Mouse (Mus musculus) limb, embryonic 14.5 days (tissue): ENCODE data around the gene Smg5. TPM values are rescaled to one million over a fixed set of nuclear protein-coding genes. Genes with fewer than 3 reads are reported as not detected.
A peak's percentile ranks its signal among the peaks of the same experiment; 100 is the strongest.

Experiments
- ATAC-seq: fragments of 200-750 bp; cut with Nextera tagmentation; 2 replicates; pipeline ENCODE4 v1.8.0; 2017; ENCODE audit warnings: low read depth, moderate number of reproducible peaks, moderate TSS enrichment; ENCODE audit not compliant: low FRiP score
- DNase-seq: peaks from one replicate; pipeline ENCODE4 v3.0.0-alpha.2; 2015; ENCODE audit warnings: low spot score
- H3K27ac ChIP-seq: fragments of 300-500 bp; sonication (generic); replicated peaks from 2 replicates; pipeline ENCODE4 v1.5.1; 2014; ENCODE audit warnings: low read depth, mild to moderate bottlenecking, low read length, moderate library complexity, mixed read lengths
- H3K27me3 ChIP-seq: fragments of 300-500 bp; sonication (generic); 2 replicates; pipeline ENCODE4 v1.6.1; 2014; ENCODE audit warnings: low read length, mixed read lengths; ENCODE audit not compliant: control insufficient read depth, insufficient read depth
- H3K36me3 ChIP-seq: fragments of 300-500 bp; sonication (generic); 2 replicates; pipeline ENCODE4 v1.6.1; 2014; ENCODE audit warnings: mild to moderate bottlenecking, low read length, moderate library complexity, mixed read lengths; ENCODE audit not compliant: control insufficient read depth, insufficient read depth
- H3K4me1 ChIP-seq: fragments of 300-500 bp; sonication (generic); 2 replicates; pipeline ENCODE4 v1.6.1; 2014; ENCODE audit warnings: antibody characterized with exemption, low read length, mixed read lengths; ENCODE audit not compliant: control insufficient read depth, insufficient read depth
- H3K4me2 ChIP-seq: fragments of 300-500 bp; sonication (generic); replicated peaks from 2 replicates; pipeline ENCODE4 v1.6.1; 2014; ENCODE audit warnings: low read depth, mild to moderate bottlenecking, low read length, moderate library complexity; ENCODE audit not compliant: severe bottlenecking
- H3K4me3 ChIP-seq: fragments of 300-500 bp; sonication (generic); replicated peaks from 2 replicates; pipeline ENCODE4 v1.5.1; 2014; ENCODE audit warnings: low read length
- H3K9ac ChIP-seq: fragments of 300-500 bp; sonication (generic); 2 replicates; pipeline ENCODE4 v1.6.1; 2014; ENCODE audit warnings: mild to moderate bottlenecking, low read depth, low read length, moderate library complexity; ENCODE audit not compliant: severe bottlenecking
- H3K9me3 ChIP-seq: fragments of 300-500 bp; sonication (generic); 2 replicates; pipeline ENCODE4 v1.6.1; 2016; ENCODE audit warnings: low read length; ENCODE audit not compliant: control insufficient read depth
- POLR2A ChIP-seq: fragments of 200-500 bp; IDR thresholded peaks from 2 replicates; pipeline ENCODE4 v1.8.0; 2012; ENCODE audit warnings: inconsistent platforms, mild to moderate bottlenecking, moderate library complexity, borderline replicate concordance; ENCODE audit not compliant: insufficient read depth, insufficient read length; ENCODE audit errors: extremely low read depth
- WGBS: fragments of 180-500 bp; shearing (Covaris S2); extraction: QIAGEN DNeasy Blood & Tissue Kit; methylation state at CpG from one replicate; pipeline ENCODE4 v1.1.7; 2014; 5-methylcytosine and 5-hydroxymethylcytosine counted together
- polyA plus RNA-seq, 2 experiments: library from polyadenylated mRNA; depleted of rRNA in 1 of 2; stranded (reverse) in 1 of 2; unstranded in 1 of 2; fragments of >200 nt; fragmentation: Nextera tagmentation in 1 of 2; extraction: Ambion mirVana in 1 of 2; gene quantifications; 2 replicates each; pipeline versions ENCODE4 v1.2.1 to v1.2.3; 2012 to 2014

Gene Smg5
- polyA plus RNA-seq, 2 experiments: 33.8 to 83.3 TPM

- TF ChIP-seq POLR2A: no peak
- Histone ChIP-seq H3K4me3 (peak overlapping the region; percentile 80), H3K9me3 (no peaks in the 10 kb centered on the region), H3K27ac (peak overlapping the region; percentile 81), H3K4me1 (peaks cover 12% of the 10 kb centered on the region), H3K36me3 (peaks cover 19% of the 10 kb centered on the region), H3K27me3 (no peaks in the 10 kb centered on the region), H3K9ac (peak overlapping the region; percentile 64), H3K4me2 (peak overlapping the region; percentile 63)
- ATAC-seq (no peak), DNase-seq (no peak)
- WGBS: 1% methylated on average over 12 of the region's 12 CpGs
These were observed 39.9 kb upstream of the Smg5 start for GRCm38 (mm10) chr3:88296110-88296560.

- under 1% methylated on average over 44 of the region's 44 CpGs for WGBS
- Histone ChIP-seq H3K27ac (peak within 1 kb of the TSS; percentile 86), H3K9me3 (no peaks in the 10 kb centered on the region)
These were observed 39.3 kb upstream of the Smg5 start, which contains the start of the genes Tsacc and Cct3 for GRCm38 (mm10) chr3:88296561-88297318. Tsacc (minus strand) TSS chr3:88296999. Cct3 (plus strand) TSS chr3:88297116.

GRCm38 (mm10) chr3:88297321-88297851 is 38.7 kb upstream of the Smg5 start:
- under 1% methylated on average over 30 of the region's 30 CpGs for WGBS
- Histone ChIP-seq H3K4me3 (peak overlapping the region; percentile 80), H3K27ac (peak overlapping the region; percentile 86), H3K27me3 (no peaks in the 10 kb centered on the region), H3K4me2 (peak overlapping the region; percentile 70), H3K4me1 (peaks cover 12% of the 10 kb centered on the region), H3K36me3 (peaks cover 32% of the 10 kb centered on the region), H3K9me3 (no peaks in the 10 kb centered on the region), H3K9ac (peak overlapping the region; percentile 84)
- DNase-seq: peak; percentile 17
- TF ChIP-seq POLR2A: no peak
- ATAC-seq: no peak

More at GRCm38 (mm10) chr3:88296561-88297318, 39.3 kb upstream of the Smg5 start, which contains the start of the genes Tsacc and Cct3:
- H3K27me3 ChIP-seq: no peaks in the 10 kb centered on the region
- peak; percentile 98 for DNase-seq
- peaks cover 12% of the 10 kb centered on the region for H3K4me1 ChIP-seq
- TF ChIP-seq POLR2A: peak; percentile 79; the same call in 1 of the 2 replicates
- H3K4me2 ChIP-seq: peak within 1 kb of the TSS; percentile 70
- H3K4me3 ChIP-seq: peak within 1 kb of the TSS; percentile 80
- H3K9ac ChIP-seq: peak within 1 kb of the TSS; percentile 84
- peaks cover 26% of the 10 kb centered on the region for H3K36me3 ChIP-seq
- ATAC-seq: peak; percentile 98

GRCm38 (mm10) chr3:88299172-88299571 is 36.9 kb upstream of the Smg5 start:
- ATAC-seq (no peak), DNase-seq (no peak)
- Histone ChIP-seq H3K4me3 (no peak overlapping the region), H3K9ac (no peak overlapping the region), H3K4me2 (no peak overlapping the region), H3K36me3 (peaks cover 48% of the 10 kb centered on the region), H3K27me3 (no peaks in the 10 kb centered on the region), H3K4me1 (peaks cover 12% of the 10 kb centered on the region), H3K9me3 (no peaks in the 10 kb centered on the region), H3K27ac (no peak overlapping the region)
- WGBS: 95% methylated on average over 1 of the region's 1 CpGs
- TF ChIP-seq POLR2A: no peak

GRCm38 (mm10) chr3:88324951-88325405 is 11.1 kb upstream of the Smg5 start, which contains the start of gene Glmp:
Glmp (plus strand) TSS chr3:88325023.
- 2% methylated on average over 10 of the region's 10 CpGs for WGBS
- TF ChIP-seq POLR2A: no peak
- H3K36me3 ChIP-seq: peaks cover 65% of the 10 kb centered on the region

More at GRCm38 (mm10) chr3:88324951-88325405, 11.1 kb upstream of the Smg5 start, which contains the start of gene Glmp:
- H3K4me3 ChIP-seq: peak within 1 kb of the TSS; percentile 80
- DNase-seq (peak; percentile 84), ATAC-seq (peak; percentile 83)
- no peaks in the 10 kb centered on the region for H3K27me3 ChIP-seq
- H3K4me1 ChIP-seq: peaks cover 7% of the 10 kb centered on the region
- peak within 1 kb of the TSS; percentile 80 for H3K9ac ChIP-seq
- peak within 1 kb of the TSS; percentile 80 for H3K4me2 ChIP-seq
- H3K27ac ChIP-seq: no peak within 1 kb of the TSS
- H3K9me3 ChIP-seq: no peaks in the 10 kb centered on the region
